Mouse (Mus musculus) ovary, postnatal 14 days (tissue): ENCODE data around the gene Dpf1.

Experiments used
- DNase-seq: peaks from one replicate; pipeline ENCODE4 v3.0.0; 2022; ENCODE audit warnings: low spot score

Dpf1 gene

DNA sequence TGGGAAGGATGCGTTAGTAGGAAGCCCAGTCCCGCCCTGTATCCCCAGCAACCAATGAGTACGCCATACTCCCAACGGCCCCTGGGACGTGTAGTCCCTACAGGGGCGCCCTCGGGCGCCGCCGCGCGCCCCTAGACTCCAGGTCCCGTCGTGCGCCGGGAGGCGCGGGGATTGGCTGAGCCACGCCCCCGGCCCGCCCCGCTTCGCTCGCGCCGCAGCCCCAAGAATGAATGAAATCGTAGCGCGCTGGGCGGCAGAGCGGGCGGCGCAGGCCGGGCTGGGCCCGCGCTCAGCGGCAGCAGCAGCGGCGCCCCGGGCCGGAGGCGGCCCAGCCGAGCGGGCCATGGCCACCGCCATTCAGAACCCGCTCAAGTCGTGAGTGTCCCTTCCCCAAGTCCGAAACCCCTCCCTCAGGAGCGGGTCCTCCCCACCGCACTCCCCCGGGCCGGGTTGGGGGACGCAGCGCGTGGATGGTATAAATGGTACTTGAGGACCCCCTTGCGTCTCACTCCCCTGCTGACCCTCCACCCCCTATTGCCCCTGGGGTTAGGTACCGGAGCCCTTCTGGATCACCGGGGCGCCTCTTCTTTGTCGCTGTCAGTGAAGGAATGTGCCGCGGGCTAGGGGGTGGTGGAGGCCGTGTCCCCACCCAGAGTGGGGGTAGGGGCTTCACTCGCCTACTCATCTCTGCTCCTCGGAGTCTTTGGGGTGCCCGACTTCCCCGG lies at the start of gene Dpf1:
Dpf1 (plus strand) TSS at position 214 of the 725 bp plus-strand sequence.
- DNase-seq = peak; percentile 67

DNA sequence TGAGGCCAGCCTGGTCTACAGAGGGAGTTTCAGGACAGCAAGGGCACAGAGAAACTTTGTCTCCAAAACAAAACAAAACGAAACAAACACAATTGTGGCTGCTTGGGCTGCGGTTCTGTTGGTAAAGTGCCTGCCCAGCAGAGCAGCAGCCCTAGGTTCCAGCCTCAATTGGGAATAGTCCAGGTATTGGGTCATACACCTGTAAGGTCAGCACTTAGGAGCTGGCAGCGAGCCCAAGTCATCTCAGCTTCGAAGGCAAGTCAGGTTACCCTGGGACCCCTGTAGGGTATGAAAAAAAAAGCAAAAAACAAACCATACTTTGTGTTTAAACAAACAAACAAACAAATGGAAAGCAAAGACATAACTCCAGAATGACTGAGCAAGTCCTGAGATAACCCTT lies 47.9 kb upstream of the Dpf1 start:
- no peak for DNase-seq

DNA sequence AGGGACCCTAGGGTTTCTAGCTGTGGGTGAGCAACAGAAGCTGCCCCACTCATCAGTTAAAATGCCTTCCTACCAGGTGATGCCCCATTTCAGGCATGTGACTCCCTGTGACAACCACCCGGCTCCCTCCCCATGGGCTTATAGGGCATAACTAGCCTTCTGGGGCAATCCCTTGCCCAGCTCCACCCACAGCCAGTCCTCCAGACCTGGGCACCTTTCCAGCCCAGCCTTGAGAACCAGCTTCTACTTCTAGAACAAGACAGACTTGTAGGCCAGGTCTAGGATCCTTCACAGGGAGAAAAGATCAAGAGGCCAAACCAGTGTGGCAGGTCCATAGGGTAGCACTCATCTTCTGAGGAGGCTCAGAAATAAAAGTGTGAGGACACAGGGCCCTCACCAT lies 46.4 kb upstream of the Dpf1 start:
- DNase-seq = no peak

DNA sequence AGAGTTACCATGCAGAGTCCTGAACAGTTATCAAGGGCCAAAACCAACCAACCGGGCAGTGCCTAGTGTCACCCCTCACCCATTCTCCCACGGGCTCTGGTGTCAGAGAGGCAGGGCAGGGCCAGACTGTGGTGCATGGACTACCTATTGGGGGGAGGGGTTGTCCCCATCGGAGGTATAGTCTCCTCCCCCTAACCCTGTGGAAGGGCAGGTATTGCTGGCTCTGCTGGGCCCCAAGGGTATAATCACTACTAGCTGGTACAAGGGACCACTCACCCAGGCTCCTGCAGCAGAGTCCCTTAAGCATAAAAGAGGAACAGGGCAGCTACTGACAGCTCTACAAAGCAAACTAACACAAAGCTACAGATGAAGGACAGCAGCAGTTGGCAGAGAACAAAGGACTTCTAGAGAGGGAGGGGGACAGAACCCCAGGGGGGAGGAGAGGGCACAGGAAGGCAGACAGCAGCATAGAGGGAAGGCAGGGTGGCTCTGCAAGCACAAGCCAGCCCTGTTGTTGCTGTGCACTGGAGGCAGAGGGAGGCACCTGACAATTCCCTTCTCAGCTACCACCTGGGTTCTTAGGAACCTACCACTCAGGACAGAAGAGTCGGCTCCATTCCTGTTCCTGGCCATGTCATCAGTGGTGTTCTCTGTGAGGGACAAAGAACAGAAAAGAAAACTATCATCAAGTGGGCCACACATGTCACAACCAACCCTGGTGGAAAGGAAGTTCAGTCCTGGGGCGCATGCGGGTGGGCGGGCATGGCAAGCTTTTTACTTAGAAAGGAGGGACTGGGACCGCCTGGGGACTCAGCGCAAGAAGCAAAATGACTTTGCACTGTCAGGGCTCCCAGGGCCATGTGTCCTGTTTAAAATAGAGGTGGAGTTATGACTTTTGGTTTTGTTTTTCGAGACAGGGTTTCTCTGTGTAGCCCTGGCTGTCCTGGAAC lies 43.7 kb upstream of the Dpf1 start:
- DNase-seq = no peak

DNA sequence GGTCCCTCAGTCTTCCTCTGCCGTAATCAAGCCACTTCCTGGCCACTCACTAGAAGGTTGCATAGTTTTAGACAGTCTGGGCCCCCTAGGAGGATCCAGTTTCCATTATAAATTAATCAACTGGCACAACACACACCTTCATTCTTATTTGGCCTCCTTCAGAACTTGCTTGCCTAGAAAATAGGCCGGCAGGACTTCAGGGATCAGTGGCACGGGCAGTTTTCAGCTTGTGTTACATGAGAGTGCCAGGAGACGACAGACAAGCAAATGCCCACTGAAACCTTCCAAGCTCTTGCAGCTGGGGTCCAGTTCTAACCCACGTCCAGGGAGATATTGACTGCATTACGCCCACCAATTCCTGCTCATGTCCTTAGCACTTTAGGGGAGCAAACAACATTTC lies 41.6 kb upstream of the Dpf1 start:
- no peak for DNase-seq

DNA sequence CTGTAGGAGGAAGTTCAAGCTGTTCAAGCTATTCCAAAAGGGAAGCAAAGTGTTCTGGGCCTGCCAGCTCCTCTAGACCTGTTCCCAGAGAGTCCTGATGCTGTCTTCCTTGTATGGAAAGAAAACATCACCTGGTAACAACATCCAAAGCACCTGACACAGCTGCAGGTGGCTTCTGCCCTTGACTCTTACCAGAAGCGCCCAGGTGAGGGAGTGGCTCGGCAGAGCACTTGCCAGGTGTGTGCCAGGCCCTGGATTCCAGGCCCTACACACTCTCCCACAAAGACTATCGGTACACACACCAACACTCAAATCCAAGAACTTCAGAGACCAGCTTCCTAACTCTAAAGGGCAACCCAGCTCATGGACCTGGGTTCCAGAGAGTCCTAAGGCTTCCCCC lies 39.9 kb upstream of the Dpf1 start:
- no peak for DNase-seq

DNA sequence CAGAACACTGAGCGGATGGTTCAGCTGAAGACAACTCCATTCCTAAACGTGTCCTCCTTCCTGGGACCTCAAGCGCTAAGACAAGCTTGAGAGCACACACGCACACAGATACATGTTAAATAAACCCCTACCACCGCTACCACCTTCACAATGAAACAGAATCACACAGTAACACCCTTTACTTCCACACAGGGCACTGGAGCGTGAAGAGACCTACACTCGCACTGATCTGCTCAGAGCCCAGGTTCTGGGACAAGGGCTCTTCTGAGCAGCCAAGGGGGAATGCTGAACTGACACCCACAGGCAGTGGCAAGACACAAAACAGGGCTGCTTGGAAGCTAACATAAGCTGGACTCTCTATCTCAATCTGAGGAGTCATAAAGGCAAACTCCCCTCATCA lies 38.1 kb upstream of the Dpf1 start:
- no peak for DNase-seq

DNA sequence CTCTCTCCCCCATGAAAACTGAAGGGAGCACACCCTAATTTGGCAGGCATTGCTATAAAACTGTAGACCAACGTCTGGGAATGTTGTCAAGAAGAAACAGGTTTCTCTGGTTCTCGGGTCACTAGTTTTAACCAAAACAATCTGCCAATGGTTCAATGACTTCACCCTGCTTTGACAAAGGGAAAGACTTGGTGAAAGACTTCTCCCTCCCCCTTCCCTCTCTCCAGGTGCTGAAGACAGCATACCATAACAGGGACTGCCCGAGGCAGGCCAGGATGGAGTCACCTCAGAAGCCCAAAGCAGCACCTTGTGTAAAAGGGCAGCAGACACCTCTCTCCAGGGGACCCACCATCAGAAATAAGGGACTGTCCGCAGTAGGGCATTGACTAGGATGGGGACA lies 36.8 kb upstream of the Dpf1 start:
- no peak for DNase-seq

DNA sequence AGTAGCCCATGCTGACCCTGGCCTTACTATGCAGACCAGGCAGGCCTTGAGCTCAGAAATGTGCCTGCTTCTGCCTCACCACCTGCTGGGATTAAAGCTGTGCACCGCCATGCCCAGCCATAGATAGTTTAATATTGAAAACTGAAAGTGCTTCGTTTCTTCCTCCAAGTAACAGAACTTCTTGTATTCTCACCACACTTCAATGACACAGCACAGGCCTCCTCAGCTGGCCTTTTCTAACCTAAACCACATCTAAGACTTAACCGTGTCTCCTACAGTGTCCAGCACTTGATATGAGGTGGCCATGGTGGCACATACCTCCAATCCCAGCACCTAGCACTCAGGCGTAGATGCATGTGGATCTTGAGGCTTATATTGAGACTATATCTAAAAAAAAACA lies 33.3 kb upstream of the Dpf1 start:
- no peak for DNase-seq

DNA sequence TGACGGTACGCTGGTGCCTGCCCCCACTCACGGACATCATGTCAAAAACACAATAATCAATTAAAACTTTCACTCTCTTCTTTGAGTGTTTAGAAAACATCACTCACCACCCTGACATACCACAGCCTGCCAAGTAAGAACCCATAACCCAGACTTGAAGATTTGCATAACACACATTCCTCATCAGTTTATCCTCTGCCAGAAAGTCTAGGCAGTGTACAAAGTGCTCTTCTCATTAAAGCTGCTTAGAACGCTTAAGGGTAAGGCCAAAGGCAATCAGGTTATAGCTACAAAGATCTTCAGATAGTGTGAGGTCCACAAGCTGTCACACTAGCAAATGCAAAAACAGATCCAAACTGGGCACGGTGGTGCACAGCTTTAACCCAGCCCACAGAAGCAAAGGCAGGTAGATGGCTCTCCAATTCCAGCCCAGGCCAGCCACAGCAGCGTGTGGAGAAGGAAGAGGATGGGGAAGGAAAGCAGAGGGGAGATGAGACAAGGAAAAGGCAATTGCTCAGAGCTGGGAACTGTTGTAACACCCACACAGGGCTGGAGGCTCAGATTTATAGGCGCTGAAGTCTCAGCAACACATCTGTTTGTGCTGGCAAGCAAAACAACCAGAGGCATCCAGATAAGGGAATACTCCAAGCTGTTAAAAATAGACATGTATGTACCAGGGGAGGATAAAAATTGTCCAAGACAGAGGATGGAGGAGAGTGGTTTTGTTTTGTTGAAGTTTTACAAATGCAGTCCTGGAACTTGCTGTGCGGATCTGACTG lies 31.9 kb upstream of the Dpf1 start:
- DNase-seq = no peak

DNA sequence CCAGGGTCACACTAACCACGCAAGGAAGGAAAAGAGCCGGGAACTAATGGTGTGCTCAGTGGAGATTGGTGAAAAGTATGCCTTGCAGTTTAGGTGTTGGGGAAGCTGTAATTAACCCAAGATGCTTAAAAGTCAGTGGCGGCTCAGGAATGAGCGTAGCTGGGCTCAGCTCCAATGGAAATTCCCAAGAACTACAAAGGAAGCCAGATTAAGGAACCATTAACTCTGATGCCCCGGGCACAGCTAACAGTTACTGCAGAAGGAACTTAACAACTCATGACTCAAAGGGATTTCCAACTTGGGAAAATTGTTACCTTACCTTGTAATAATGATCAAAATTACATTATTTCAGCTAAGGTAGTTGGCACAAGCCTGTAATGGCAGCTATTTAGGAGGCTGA lies 27.0 kb upstream of the Dpf1 start:
- no peak for DNase-seq

DNA sequence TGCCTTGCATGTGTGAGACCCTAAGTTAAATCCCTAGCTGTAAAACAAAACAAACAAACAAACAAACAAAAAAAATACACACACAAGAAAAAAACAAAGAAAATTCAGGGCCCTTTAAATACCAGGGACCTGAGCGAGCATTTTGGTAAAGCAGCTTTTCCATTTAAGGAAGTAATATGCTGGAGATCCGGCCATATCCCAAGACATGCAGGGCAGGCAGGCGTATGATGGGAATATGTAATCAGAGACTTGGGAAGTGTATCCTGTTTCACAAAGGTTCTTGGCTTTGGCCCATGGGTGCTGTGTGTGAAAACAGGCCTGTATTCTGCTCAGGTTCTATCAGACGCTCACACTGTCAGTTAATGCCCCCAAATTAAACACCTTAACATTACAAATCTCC lies 26.2 kb upstream of the Dpf1 start:
- DNase-seq = no peak

DNA sequence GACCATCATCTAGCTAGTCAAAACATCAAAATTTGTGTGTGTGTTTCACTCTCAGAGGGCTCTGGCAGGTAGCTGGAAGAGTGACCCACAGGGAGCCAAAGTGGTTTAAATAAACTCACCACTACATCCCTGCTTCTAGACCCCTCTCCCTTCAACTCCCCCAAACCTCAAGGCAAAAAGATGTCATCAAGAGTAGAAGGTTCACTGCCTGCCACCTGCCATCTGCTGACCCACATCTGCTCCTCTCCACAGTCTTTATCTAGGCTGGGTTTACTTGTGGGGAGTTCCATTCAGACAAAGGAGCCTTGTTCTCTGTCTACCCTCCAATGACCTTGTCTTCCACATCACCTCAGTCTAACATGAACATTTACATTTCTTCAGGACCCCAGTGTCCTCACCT lies 24.5 kb upstream of the Dpf1 start:
- DNase-seq = no peak

DNA sequence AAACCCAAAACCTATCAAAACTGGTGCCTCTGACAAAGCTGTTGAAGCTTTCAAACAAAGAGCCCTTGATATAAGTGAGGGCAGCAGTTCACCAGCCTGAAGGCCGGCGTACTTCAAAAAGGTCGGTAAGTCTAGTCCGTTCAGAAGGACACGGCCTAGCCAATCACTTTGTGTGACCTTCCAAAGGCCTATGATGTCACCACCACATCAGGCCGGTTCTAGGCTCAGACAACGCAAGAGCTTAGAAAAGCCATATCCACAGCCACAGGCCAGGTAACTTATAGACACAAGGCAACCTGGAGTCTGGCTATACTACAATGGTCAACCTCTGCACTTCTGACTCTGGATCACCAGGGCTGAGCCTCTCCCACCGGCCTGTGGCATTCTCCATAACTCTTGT lies 23.8 kb upstream of the Dpf1 start:
- no peak for DNase-seq

DNA sequence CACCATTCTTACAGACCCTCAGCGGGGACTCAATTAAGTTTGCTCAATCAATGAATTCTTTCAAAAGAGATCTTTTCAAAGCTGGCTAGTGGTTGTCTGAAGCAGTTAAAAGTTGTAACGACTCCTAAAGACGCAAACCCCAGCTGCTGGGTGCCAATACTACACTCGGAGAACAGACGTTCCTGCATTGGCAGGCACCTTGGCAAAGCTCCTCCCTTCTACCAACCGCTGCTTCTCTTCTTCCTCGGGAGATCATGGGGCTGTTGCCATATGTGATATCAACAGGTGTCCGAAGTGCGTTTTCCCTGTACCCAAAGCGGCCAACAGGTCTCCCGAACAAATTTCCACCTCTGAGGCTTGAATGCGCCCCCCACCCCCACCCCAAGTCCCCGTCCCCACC lies 22.9 kb upstream of the Dpf1 start:
- DNase-seq = no peak

DNA sequence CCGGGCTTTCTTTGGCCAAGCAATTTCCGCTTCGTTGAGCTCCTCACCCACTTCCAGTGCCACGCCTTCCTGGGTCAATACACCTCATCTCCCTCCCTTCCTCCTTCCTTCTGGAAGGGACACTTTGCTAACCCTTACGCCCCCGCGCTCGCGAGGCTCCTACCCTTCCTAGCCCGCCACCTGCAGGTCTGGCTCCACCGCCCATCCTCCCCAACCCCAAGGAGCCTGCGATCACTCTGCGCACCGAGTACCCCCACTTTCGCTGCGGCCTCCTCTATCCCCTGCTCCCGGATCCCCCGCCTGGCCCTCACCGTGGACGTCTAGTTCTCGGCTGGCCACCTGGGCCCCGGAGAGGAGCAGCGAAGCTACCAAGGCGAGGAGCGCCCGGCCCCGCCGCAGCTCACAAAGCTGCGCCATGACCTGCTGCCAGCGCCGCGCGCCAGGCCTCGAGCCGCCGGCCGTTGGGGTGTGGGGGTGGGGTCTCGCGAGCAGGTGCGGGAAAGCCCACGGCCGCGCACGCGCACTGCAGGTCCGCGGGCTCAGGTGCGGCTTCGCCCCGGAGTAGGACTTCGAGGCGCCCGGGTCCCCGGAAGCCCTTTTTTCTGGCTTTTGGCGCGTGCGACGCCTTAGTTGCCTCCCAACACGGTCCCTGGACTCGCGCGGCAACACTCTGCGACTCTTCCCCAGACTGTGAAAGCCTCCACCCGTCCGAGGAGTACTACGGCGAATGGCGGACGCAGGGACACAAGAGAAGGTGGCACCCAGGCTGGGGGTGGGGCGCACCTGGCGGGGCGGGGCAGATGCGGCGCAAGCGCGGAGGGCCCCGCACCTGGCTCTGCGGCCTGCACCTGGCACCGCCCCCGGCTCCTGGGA lies 22.3 kb upstream of the Dpf1 start, which contains the start of gene Spint2:
Spint2 (minus strand) TSS at position 712 of the 873 bp plus-strand sequence.
- peak; percentile 70 for DNase-seq

DNA sequence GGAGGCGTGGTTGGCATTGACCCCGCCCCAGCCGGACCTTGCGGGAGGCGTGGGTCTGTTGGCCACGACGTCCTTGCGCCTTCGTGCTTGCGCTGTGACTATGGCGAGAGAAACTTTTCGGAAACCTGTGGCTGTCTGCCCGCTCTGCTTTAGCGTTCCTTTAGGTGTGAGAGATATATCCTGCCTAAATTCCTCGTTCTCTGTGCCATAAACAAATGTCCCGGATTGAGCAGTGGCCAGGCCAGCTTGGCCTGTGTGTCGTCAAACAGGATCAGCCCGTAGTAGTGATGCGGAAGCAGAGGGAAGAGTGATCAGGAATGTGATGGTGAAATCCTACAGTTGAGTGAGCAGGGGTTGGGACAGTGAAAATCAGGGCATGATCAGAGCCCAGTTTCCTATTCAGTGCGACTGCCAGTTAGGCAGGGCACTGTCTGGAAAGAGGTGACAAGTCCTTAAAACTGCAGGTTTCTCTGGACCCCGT lies 21.6 kb upstream of the Dpf1 start:
- no peak for DNase-seq

DNA sequence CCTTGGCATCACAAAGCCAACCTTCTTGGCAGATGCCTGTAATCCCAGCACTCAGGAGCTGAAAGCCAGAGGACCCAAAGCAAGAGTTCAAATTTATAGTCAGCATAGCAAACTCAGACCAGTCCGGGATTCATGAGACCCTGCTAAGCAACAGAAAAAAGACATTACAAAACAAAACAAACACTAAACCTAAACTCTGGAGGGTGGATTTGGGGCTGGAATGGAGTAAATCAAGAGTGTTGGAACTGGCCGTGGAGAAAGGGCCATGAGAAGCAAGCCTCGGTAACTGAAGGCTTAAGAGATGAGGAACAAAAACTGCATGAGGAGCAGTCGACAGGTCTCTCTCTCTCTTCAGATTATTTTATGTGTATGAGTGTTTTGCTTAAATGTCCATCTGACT lies 19.9 kb upstream of the Dpf1 start:
- DNase-seq = no peak

DNA sequence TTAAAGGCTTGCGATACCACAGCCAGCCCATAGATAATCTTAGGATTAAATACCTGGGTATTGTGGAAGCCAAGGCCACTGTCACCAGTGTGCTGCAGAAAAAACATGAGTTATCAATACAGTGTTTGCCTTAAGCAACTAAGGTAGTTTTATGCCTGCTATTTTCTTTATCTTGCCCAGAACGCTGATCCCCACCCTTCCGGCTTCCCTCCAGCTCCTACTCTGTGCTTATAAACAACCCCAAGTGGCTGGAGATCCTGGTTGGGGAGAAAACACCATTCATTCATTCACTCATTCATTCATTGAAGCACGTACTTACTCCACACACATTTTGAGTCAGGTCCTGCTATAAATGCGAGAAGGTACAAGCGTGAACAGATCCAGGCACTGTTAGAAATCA lies 19.2 kb upstream of the Dpf1 start:
- no peak for DNase-seq

DNA sequence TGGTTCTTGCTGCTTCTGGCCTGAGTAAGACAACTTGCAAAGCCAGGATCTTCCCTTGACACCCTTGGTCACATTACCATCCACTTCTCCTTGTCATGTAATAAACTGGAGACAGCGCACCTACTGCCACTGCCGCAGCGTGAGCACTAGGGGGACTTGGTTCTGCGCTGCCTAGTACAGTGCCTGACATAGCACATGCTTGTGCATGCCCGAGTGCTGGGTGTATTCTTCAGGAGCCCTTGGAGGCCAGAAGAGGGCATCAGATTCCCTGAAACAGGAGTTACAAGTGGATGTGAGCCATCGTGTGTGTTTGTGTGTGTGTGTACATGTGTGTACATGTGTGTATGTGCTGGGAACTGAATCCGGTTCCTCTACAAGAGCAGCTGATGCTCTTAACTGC lies 16.3 kb upstream of the Dpf1 start:
- DNase-seq = no peak

DNA sequence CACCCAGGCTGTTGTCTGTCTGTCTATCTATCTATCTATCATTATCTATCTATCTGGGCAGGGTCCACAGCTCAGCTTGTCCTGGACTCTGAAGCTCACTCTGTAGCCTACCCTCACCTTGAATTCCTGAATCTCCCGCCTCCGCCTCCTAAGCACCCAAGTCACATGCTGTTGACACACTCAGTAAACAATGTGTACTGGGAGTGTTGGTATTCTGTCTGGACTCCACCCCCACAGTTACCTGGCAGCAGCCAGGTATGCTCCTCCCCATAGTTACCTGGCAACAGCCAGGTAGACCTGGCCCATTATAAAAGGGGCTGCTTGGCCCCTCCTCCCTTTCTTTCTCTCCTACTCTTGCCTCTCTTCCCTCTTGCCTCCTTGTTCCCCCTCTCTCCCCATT lies 15.7 kb upstream of the Dpf1 start:
- DNase-seq = no peak
